Mouse (Mus musculus) C2C12 (cell line): ENCODE data around the gene Baz2b. TPM values are rescaled to one million over a fixed set of nuclear protein-coding genes. Genes with fewer than 3 reads are reported as not detected.

Experiments
- H3K27me3 ChIP-seq: one replicate; pipeline ENCODE4 v1.6.1; 2011; ENCODE audit not compliant: control insufficient read depth, insufficient read depth, insufficient read length
- H3K36me3 ChIP-seq: one replicate; pipeline ENCODE4 v1.6.1; 2011; ENCODE audit not compliant: control insufficient read depth, insufficient read depth
- H3K4me3 ChIP-seq: one replicate; pipeline ENCODE4 v1.5.1; 2011; ENCODE audit warnings: mild to moderate bottlenecking, control low read depth; ENCODE audit not compliant: poor library complexity, insufficient read depth, severe bottlenecking
- H3K79me2 ChIP-seq: one replicate; pipeline ENCODE4 v1.6.1; 2011; ENCODE audit not compliant: control insufficient read depth, insufficient read depth
- H3K79me3 ChIP-seq: one replicate; pipeline ENCODE4 v1.6.1; 2011; ENCODE audit warnings: low read depth, control low read depth
- H3ac ChIP-seq: one replicate; pipeline ENCODE3; 2011; ENCODE audit warnings: low read depth; ENCODE audit not compliant: control insufficient read depth, insufficient read length
- CEBPB ChIP-seq: IDR thresholded peaks from one replicate; pipeline ENCODE4 v1.6.1; 2011; ENCODE audit warnings: low read depth, mild to moderate bottlenecking, control low read depth, moderate library complexity
- CTCF ChIP-seq: IDR thresholded peaks from one replicate; pipeline ENCODE4 v1.5.1; 2011; ENCODE audit not compliant: control insufficient read depth, insufficient read depth, insufficient read length
- FOSL1 ChIP-seq: IDR thresholded peaks from one replicate; pipeline ENCODE4 v1.8.0; 2011; ENCODE audit warnings: mild to moderate bottlenecking, low read length; ENCODE audit not compliant: poor library complexity, insufficient read depth, severe bottlenecking
- MAX ChIP-seq: IDR thresholded peaks from one replicate; pipeline ENCODE4 v1.6.1; 2011; ENCODE audit warnings: mild to moderate bottlenecking, control low read depth
- MYOD1 ChIP-seq: IDR thresholded peaks from one replicate; pipeline ENCODE4 v1.6.1; 2011; ENCODE audit warnings: low read depth; ENCODE audit not compliant: control insufficient read depth, insufficient read length
- MYOG ChIP-seq: IDR thresholded peaks from one replicate; pipeline ENCODE4 v1.6.1; 2011; ENCODE audit not compliant: control insufficient read depth, insufficient read length; ENCODE audit errors: extremely low read depth
- USF1 ChIP-seq: IDR thresholded peaks from one replicate; pipeline ENCODE4 v1.6.1; 2011; ENCODE audit warnings: low read depth, mild to moderate bottlenecking, control low read depth, moderate library complexity
- polyA plus RNA-seq: library from polyadenylated mRNA; unstranded; fragments of >200 nt; fragmentation: generic; extraction: Trizol; gene quantifications from one replicate; pipeline ENCODE4 v1.2.1, GENCODE M21; 2012; ENCODE audit warnings: missing spikeins

Gene Baz2b
- polyA plus RNA-seq, 1 experiment = 9.4 TPM

- Histone ChIP-seq H3K79me2 (peaks cover 3% of the 10 kb centered on the region), H3K79me3 (no peaks in the 10 kb centered on the region), H3K27me3 (no peaks in the 10 kb centered on the region), H3ac (no peak overlapping the region), H3K4me3 (peak overlapping the region; percentile 74), H3K36me3 (peaks cover 4% of the 10 kb centered on the region)
- TF ChIP-seq MAX (no peak), FOSL1 (no peak), CEBPB (no peak), USF1 (no peak), CTCF (no peak), MYOG (no peak), MYOD1 (no peak)
These were observed 328.2 kb downstream of the Baz2b start for GRCm38 (mm10) chr2:59881404-59881803.

GRCm38 (mm10) chr2:59878221-59878620, 331.4 kb downstream of the Baz2b start:
- no peak overlapping the region for H3K4me3 ChIP-seq

GRCm38 (mm10) chr2:59877335-59877734, 332.3 kb downstream of the Baz2b start:
- H3K4me3 ChIP-seq = no peak overlapping the region
- H3ac ChIP-seq = no peak overlapping the region
- H3K36me3 ChIP-seq = peaks cover 8% of the 10 kb centered on the region
- no peaks in the 10 kb centered on the region for H3K79me3 ChIP-seq
- H3K27me3 ChIP-seq = no peaks in the 10 kb centered on the region
- TF ChIP-seq MAX = no peak
- TF ChIP-seq CTCF = no peak
- TF ChIP-seq MYOD1 = no peak
- no peak for TF ChIP-seq CEBPB
- no peak for TF ChIP-seq FOSL1
- TF ChIP-seq USF1 = no peak
- no peak for TF ChIP-seq MYOG
- peaks cover 3% of the 10 kb centered on the region for H3K79me2 ChIP-seq

More at GRCm38 (mm10) chr2:59878221-59878620, 331.4 kb downstream of the Baz2b start:
- TF ChIP-seq MYOD1 = no peak
- TF ChIP-seq MYOG = no peak
- Histone ChIP-seq H3K79me3 (no peaks in the 10 kb centered on the region), H3K79me2 (peaks cover 3% of the 10 kb centered on the region), H3ac (no peak overlapping the region), H3K27me3 (no peaks in the 10 kb centered on the region), H3K36me3 (peaks cover 8% of the 10 kb centered on the region)

GRCm38 (mm10) chr2:59876482-59876881, 333.2 kb downstream of the Baz2b start:
- Histone ChIP-seq H3K79me2 (peaks cover 3% of the 10 kb centered on the region), H3ac (no peak overlapping the region), H3K36me3 (peaks cover 8% of the 10 kb centered on the region), H3K79me3 (no peaks in the 10 kb centered on the region), H3K4me3 (no peak overlapping the region), H3K27me3 (no peaks in the 10 kb centered on the region)
- TF ChIP-seq FOSL1 = no peak
- no peak for TF ChIP-seq MYOG
- no peak for TF ChIP-seq MAX
- TF ChIP-seq CTCF = no peak
- TF ChIP-seq USF1 = no peak

GRCm38 (mm10) chr2:59870526-59870925, 339.1 kb downstream of the Baz2b start:
- Histone ChIP-seq H3K79me2 (no peaks in the 10 kb centered on the region), H3K4me3 (no peak overlapping the region), H3K36me3 (no peaks in the 10 kb centered on the region), H3K79me3 (no peaks in the 10 kb centered on the region), H3K27me3 (no peaks in the 10 kb centered on the region), H3ac (no peak overlapping the region)
- no peak for TF ChIP-seq USF1
- no peak for TF ChIP-seq CTCF
- no peak for TF ChIP-seq FOSL1
- no peak for TF ChIP-seq MYOG
- TF ChIP-seq MYOD1 = no peak

- Histone ChIP-seq H3ac (no peak overlapping the region), H3K36me3 (peaks cover 4% of the 10 kb centered on the region), H3K27me3 (no peaks in the 10 kb centered on the region), H3K79me2 (no peaks in the 10 kb centered on the region), H3K79me3 (no peaks in the 10 kb centered on the region), H3K4me3 (no peak overlapping the region)
- TF ChIP-seq CTCF = no peak
- TF ChIP-seq USF1 = no peak
These were observed 347.0 kb downstream of the Baz2b start for GRCm38 (mm10) chr2:59862618-59863017.
